Mouse (Mus musculus): ENCODE measurements around the gene Arpp21. TPM values are rescaled to one million over a fixed set of nuclear protein-coding genes. Genes with fewer than 3 reads are reported as not detected.

Arpp21 gene
- total RNA-seq, 1 experiment, result 0.22 TPM

- H3K9ac ChIP-seq (ENCODE audit: insufficient read depth, low read depth, low read length, poor library complexity, severe bottlenecking), result no peak overlapping the region
- TF ChIP-seq MAFK (IDR thresholded peaks at IDR 0.05; ENCODE audit: insufficient read depth, low read depth, low read length), result no peak
- TF ChIP-seq CHD2 (IDR thresholded peaks at IDR 0.05; ENCODE audit: low read depth, low read length), result no peak
- TF ChIP-seq HCFC1 (IDR thresholded peaks at IDR 0.05; ENCODE audit: borderline replicate concordance, insufficient read depth, low read length), result no peak
- no peak for TF ChIP-seq ZNF384 (IDR thresholded peaks at IDR 0.05; ENCODE audit: low read depth, low read length)
- TF ChIP-seq ZC3H11A (IDR thresholded peaks at IDR 0.05; ENCODE audit: borderline replicate concordance, low read depth, low read length), result no peak
- H3K9me3 ChIP-seq (ENCODE audit: control insufficient read depth, insufficient read depth, low read depth, low read length), result no peaks in the 10 kb centered on the region
- in situ Hi-C loops (cut with MboI; ENCODE audit: low sequenced_read_pairs in 2 of 2, unreplicated experiment in 2 of 2), result no loop called here
- H3K36me3 ChIP-seq (ENCODE audit: control insufficient read depth, insufficient read depth, low read length, poor library complexity, severe bottlenecking), result no peaks in the 10 kb centered on the region
- no peak for DNase-seq (ENCODE audit: low read depth, low spot score)
- H3K27ac ChIP-seq (ENCODE audit: insufficient read depth, low read depth, low read length, poor library complexity, severe bottlenecking), result no peak overlapping the region
- H3K4me1 ChIP-seq (ENCODE audit: control insufficient read depth in 2 of 2, insufficient read depth in 2 of 2, low read length in 2 of 2, poor library complexity in 1 of 2), result no peaks in the 10 kb centered on the region
- no peak overlapping the region for H3K4me3 ChIP-seq (ENCODE audit: insufficient read depth in 1 of 2, low read depth in 1 of 2, low read length in 2 of 2, poor library complexity in 1 of 2, severe bottlenecking in 1 of 2)
These were observed 16.1 kb upstream of the Arpp21 start for GRCm38 (mm10) chr9:112251857-112252256.

DNA sequence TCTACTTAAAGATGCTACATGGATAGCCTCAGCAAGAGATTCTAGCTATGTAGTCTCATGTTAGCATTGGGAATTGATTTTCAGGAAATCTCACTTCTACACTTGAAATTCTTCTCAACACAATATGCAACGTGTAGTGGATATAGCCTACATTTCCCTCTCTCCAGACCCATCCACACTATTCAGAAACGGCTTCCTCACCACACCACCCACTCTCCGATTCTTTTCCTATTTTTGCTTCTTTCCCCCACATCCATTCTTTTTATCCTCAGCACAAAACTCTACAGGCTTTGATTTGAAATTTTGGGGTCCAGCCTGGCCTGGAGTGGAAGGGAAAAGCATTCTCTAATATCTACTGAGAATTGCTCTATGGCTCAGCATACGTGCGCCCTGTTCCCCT is 15.6 kb upstream of the Arpp21 start:
- no peaks in the 10 kb centered on the region for H3K4me1 ChIP-seq (ENCODE audit: control insufficient read depth in 2 of 2, insufficient read depth in 2 of 2, low read length in 2 of 2, poor library complexity in 1 of 2)
- H3K4me3 ChIP-seq (ENCODE audit: insufficient read depth in 1 of 2, low read depth in 1 of 2, low read length in 2 of 2, poor library complexity in 1 of 2, severe bottlenecking in 1 of 2), result no peak overlapping the region
- no peak for DNase-seq (ENCODE audit: low read depth, low spot score)
- H3K36me3 ChIP-seq (ENCODE audit: control insufficient read depth, insufficient read depth, low read length, poor library complexity, severe bottlenecking), result no peaks in the 10 kb centered on the region
- no peak for TF ChIP-seq HCFC1 (IDR thresholded peaks at IDR 0.05; ENCODE audit: borderline replicate concordance, insufficient read depth, low read length)
- H3K9me3 ChIP-seq (ENCODE audit: control insufficient read depth, insufficient read depth, low read depth, low read length), result no peaks in the 10 kb centered on the region
- in situ Hi-C loops (cut with MboI; ENCODE audit: low sequenced_read_pairs in 2 of 2, unreplicated experiment in 2 of 2), result no loop called here
- no peak overlapping the region for H3K27ac ChIP-seq (ENCODE audit: insufficient read depth, low read depth, low read length, poor library complexity, severe bottlenecking)
- H3K9ac ChIP-seq (ENCODE audit: insufficient read depth, low read depth, low read length, poor library complexity, severe bottlenecking), result no peak overlapping the region

- Histone ChIP-seq H3K4me3 (ENCODE audit: insufficient read depth in 1 of 2, low read depth in 1 of 2, low read length in 2 of 2, poor library complexity in 1 of 2, severe bottlenecking in 1 of 2) (no peak overlapping the region), H3K4me1 (ENCODE audit: control insufficient read depth in 2 of 2, insufficient read depth in 2 of 2, low read length in 2 of 2, poor library complexity in 1 of 2) (no peaks in the 10 kb centered on the region), H3K9me3 (ENCODE audit: control insufficient read depth, insufficient read depth, low read depth, low read length) (no peaks in the 10 kb centered on the region), H3K27ac (ENCODE audit: insufficient read depth, low read depth, low read length, poor library complexity, severe bottlenecking) (no peak overlapping the region), H3K9ac (ENCODE audit: insufficient read depth, low read depth, low read length, poor library complexity, severe bottlenecking) (no peak overlapping the region), H3K36me3 (ENCODE audit: control insufficient read depth, insufficient read depth, low read length, poor library complexity, severe bottlenecking) (no peaks in the 10 kb centered on the region)
- in situ Hi-C loops (cut with MboI; ENCODE audit: low sequenced_read_pairs in 2 of 2, unreplicated experiment in 2 of 2), result no loop called here
- DNase-seq (ENCODE audit: low read depth, low spot score), result no peak
- TF ChIP-seq CHD2 (IDR thresholded peaks at IDR 0.05; ENCODE audit: low read depth, low read length) (no peak), HCFC1 (IDR thresholded peaks at IDR 0.05; ENCODE audit: borderline replicate concordance, insufficient read depth, low read length) (no peak), ZNF384 (IDR thresholded peaks at IDR 0.05; ENCODE audit: low read depth, low read length) (no peak), MAFK (IDR thresholded peaks at IDR 0.05; ENCODE audit: insufficient read depth, low read depth, low read length) (no peak), ZC3H11A (IDR thresholded peaks at IDR 0.05; ENCODE audit: borderline replicate concordance, low read depth, low read length) (no peak)
These were observed 14.0 kb upstream of the Arpp21 start for GRCm38 (mm10) chr9:112249753-112250152.

DNA sequence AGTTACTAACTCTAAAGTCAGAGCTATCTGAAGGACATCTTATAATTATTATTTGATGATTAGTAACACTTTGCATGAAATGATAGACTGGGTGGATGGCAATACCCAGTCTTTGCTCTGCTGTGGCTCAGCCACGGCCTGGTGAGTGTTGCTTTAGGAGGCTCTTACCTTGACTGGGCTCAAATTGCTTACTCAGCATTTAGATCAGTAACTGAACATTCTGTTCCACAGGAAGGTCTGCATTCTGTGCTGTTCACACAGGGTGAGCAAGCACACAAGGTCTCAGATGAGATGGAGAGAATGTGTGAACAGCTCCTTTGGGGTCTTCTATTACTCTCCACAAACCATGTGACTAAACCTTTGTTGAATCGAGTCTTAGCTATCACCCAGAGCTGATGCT is 11.4 kb upstream of the Arpp21 start:
- Histone ChIP-seq H3K9ac (ENCODE audit: insufficient read depth, low read depth, low read length, poor library complexity, severe bottlenecking) (no peak overlapping the region), H3K4me3 (ENCODE audit: insufficient read depth in 1 of 2, low read depth in 1 of 2, low read length in 2 of 2, poor library complexity in 1 of 2, severe bottlenecking in 1 of 2) (no peak overlapping the region), H3K9me3 (ENCODE audit: control insufficient read depth, insufficient read depth, low read depth, low read length) (no peaks in the 10 kb centered on the region), H3K4me1 (ENCODE audit: control insufficient read depth in 2 of 2, insufficient read depth in 2 of 2, low read length in 2 of 2, poor library complexity in 1 of 2) (no peaks in the 10 kb centered on the region), H3K36me3 (ENCODE audit: control insufficient read depth, insufficient read depth, low read length, poor library complexity, severe bottlenecking) (no peaks in the 10 kb centered on the region), H3K27ac (ENCODE audit: insufficient read depth, low read depth, low read length, poor library complexity, severe bottlenecking) (no peak overlapping the region)
- TF ChIP-seq MAFK (IDR thresholded peaks at IDR 0.05; ENCODE audit: insufficient read depth, low read depth, low read length) (peak; percentile 90), HCFC1 (IDR thresholded peaks at IDR 0.05; ENCODE audit: borderline replicate concordance, insufficient read depth, low read length) (no peak), ZC3H11A (IDR thresholded peaks at IDR 0.05; ENCODE audit: borderline replicate concordance, low read depth, low read length) (no peak)
- no peak for DNase-seq (ENCODE audit: low read depth, low spot score)
- in situ Hi-C loops (cut with MboI; ENCODE audit: low sequenced_read_pairs in 2 of 2, unreplicated experiment in 2 of 2), result no loop called here

- TF ChIP-seq HCFC1 (IDR thresholded peaks at IDR 0.05; ENCODE audit: borderline replicate concordance, insufficient read depth, low read length) (no peak), MAFK (IDR thresholded peaks at IDR 0.05; ENCODE audit: insufficient read depth, low read depth, low read length) (no peak), CHD2 (IDR thresholded peaks at IDR 0.05; ENCODE audit: low read depth, low read length) (no peak), ZC3H11A (IDR thresholded peaks at IDR 0.05; ENCODE audit: borderline replicate concordance, low read depth, low read length) (no peak), ZNF384 (IDR thresholded peaks at IDR 0.05; ENCODE audit: low read depth, low read length) (no peak)
- H3K4me1 ChIP-seq (ENCODE audit: control insufficient read depth in 2 of 2, insufficient read depth in 2 of 2, low read length in 2 of 2, poor library complexity in 1 of 2), result peaks cover 0 to 3% of the 10 kb centered on the region in 2 experiments; a peak in 1 of 4 replicates
- H3K36me3 ChIP-seq (ENCODE audit: control insufficient read depth, insufficient read depth, low read length, poor library complexity, severe bottlenecking), result no peaks in the 10 kb centered on the region
- no peak for DNase-seq (ENCODE audit: low read depth, low spot score)
- no peak overlapping the region for H3K9ac ChIP-seq (ENCODE audit: insufficient read depth, low read depth, low read length, poor library complexity, severe bottlenecking)
- in situ Hi-C loops (cut with MboI; ENCODE audit: low sequenced_read_pairs in 2 of 2, unreplicated experiment in 2 of 2), result no loop called here
- H3K27ac ChIP-seq (ENCODE audit: insufficient read depth, low read depth, low read length, poor library complexity, severe bottlenecking), result no peak overlapping the region
- H3K9me3 ChIP-seq (ENCODE audit: control insufficient read depth, insufficient read depth, low read depth, low read length), result no peaks in the 10 kb centered on the region
- no peak overlapping the region for H3K4me3 ChIP-seq (ENCODE audit: insufficient read depth in 1 of 2, low read depth in 1 of 2, low read length in 2 of 2, poor library complexity in 1 of 2, severe bottlenecking in 1 of 2)
These were observed 2.4 kb upstream of the Arpp21 start for GRCm38 (mm10) chr9:112238168-112238567.
